14 mouse cellular contexts compared by ENCODE assay signal in genomic region chr1:192520836-192521435, GRCm38 (mm10).
DNase-seq lines count a peak whose midpoint lies in the region; ATAC-seq and TF ChIP-seq lines count a peak whose summit lies in the region.
"Had no signal": no experiment of that assay in that cellular context is flagged by ENCODE, and none has a peak within 500 bp of the region (broad histone marks: within the 10 kb centered on the region; RNA-seq: fewer than 3 reads in every experiment).

No protein-coding gene starts in this region.

- no peaks in the 10 kb centered on the region for H3K36me3 ChIP-seq in hindbrain, embryonic 10.5 days
- H3K36me3 ChIP-seq in hindbrain, embryonic 11.5 days (ENCODE audit: control insufficient read depth, insufficient read depth, low read length): no peaks in the 10 kb centered on the region
- no peaks in the 10 kb centered on the region for H3K36me3 ChIP-seq in forebrain, postnatal 0 days (ENCODE audit: insufficient read depth)
- no peaks in the 10 kb centered on the region for H3K36me3 ChIP-seq in midbrain, embryonic 14.5 days (ENCODE audit: control insufficient read depth, insufficient read depth, low read length)
- H3K36me3 ChIP-seq: liver, embryonic 15.5 days; midbrain, embryonic 12.5 days had no signal

- no peak for DNase-seq in hindbrain, embryonic 10.5 days (ENCODE audit: low spot score)
- no peak for DNase-seq in hindbrain, embryonic 11.5 days (ENCODE audit: low spot score)
- peak; percentile 27 for DNase-seq in forebrain, postnatal 0 days
- DNase-seq in heart, postnatal 14 days: peak; percentile 22 to 30
- peak; percentile 65 for DNase-seq in midbrain, embryonic 14.5 days
- DNase-seq: adrenal gland, adult 2 months; cerebellum, adult 2 months; layer of hippocampus, postnatal 36 days; right cerebral cortex, postnatal 25 days had no signal

- no peak overlapping the region for H3K4me3 ChIP-seq in hindbrain, embryonic 10.5 days
- no peak overlapping the region for H3K4me3 ChIP-seq in hindbrain, embryonic 11.5 days (ENCODE audit: low read depth, low read length)
- no peak overlapping the region for H3K4me3 ChIP-seq in forebrain, postnatal 0 days (ENCODE audit: low read depth, low read length)
- no peak overlapping the region for H3K4me3 ChIP-seq in midbrain, embryonic 14.5 days (replicated peaks; ENCODE audit: low read depth, low read length)
- H3K4me3 ChIP-seq: liver, embryonic 15.5 days; midbrain, embryonic 12.5 days had no signal

- 67% methylated on average over 13 of the region's 13 CpGs for WGBS in hindbrain, embryonic 10.5 days
- 57% methylated on average over 13 of the region's 13 CpGs for WGBS in hindbrain, embryonic 11.5 days
- 17% methylated on average over 13 of the region's 13 CpGs for WGBS in forebrain, postnatal 0 days
- WGBS in midbrain, embryonic 14.5 days: 25% methylated on average over 13 of the region's 13 CpGs

- no peaks in the 10 kb centered on the region for H3K27me3 ChIP-seq in hindbrain, embryonic 10.5 days (ENCODE audit: insufficient read depth, poor library complexity, severe bottlenecking)
- H3K27me3 ChIP-seq in hindbrain, embryonic 11.5 days (ENCODE audit: control insufficient read depth, insufficient read depth, low read length): no peaks in the 10 kb centered on the region
- no peaks in the 10 kb centered on the region for H3K27me3 ChIP-seq in forebrain, postnatal 0 days (ENCODE audit: insufficient read depth, low read length)
- H3K27me3 ChIP-seq in midbrain, embryonic 14.5 days (ENCODE audit: control insufficient read depth, insufficient read depth, low read length): no peaks in the 10 kb centered on the region
- H3K27me3 ChIP-seq: liver, embryonic 15.5 days; midbrain, embryonic 12.5 days had no signal

- ATAC-seq in hindbrain, embryonic 11.5 days (ENCODE audit: low FRiP score): no peak
- no peak for ATAC-seq in forebrain, postnatal 0 days
- ATAC-seq in midbrain, embryonic 14.5 days (ENCODE audit: low FRiP score, low TSS enrichment): no peak
- no peak for ATAC-seq in CD4-positive, CD25-positive, alpha-beta regulatory T cell, adult 4 months
- ATAC-seq in erythroid progenitor cell, adult 5-6 weeks (replicated peaks; ENCODE audit: low FRiP score, poor library complexity, severe bottlenecking): no peak
- ATAC-seq: inflammation-experienced regulatory T-cells, adult 6 months had no signal

- no peak overlapping the region for H3K9ac ChIP-seq in hindbrain, embryonic 11.5 days (ENCODE audit: low read depth, low read length)
- no peak overlapping the region; the same call in 1 of the 2 replicates for H3K9ac ChIP-seq in forebrain, postnatal 0 days
- no peak overlapping the region for H3K9ac ChIP-seq in midbrain, embryonic 14.5 days (replicated peaks; ENCODE audit: low read length)
- H3K9ac ChIP-seq: liver, embryonic 15.5 days; midbrain, embryonic 12.5 days had no signal

- intact Hi-C loops in heart, postnatal 14 days (cut with DNase I): no loop called here

- no peaks in the 10 kb centered on the region for H3K9me3 ChIP-seq in hindbrain, embryonic 10.5 days
- H3K9me3 ChIP-seq in hindbrain, embryonic 11.5 days (ENCODE audit: control insufficient read depth, low read length): no peaks in the 10 kb centered on the region
- no peaks in the 10 kb centered on the region for H3K9me3 ChIP-seq in forebrain, postnatal 0 days (ENCODE audit: low read length)
- no peaks in the 10 kb centered on the region for H3K9me3 ChIP-seq in midbrain, embryonic 14.5 days (ENCODE audit: control insufficient read depth, low read length)
- H3K9me3 ChIP-seq: liver, embryonic 15.5 days; midbrain, embryonic 12.5 days had no signal

- 0 out of 2 replicates have a peak overlapping the region, but pooled peaks have one; percentile 35 for H3K27ac ChIP-seq in hindbrain, embryonic 10.5 days
- H3K27ac ChIP-seq in hindbrain, embryonic 11.5 days (ENCODE audit: low read depth, low read length): no peak overlapping the region
- H3K27ac ChIP-seq in forebrain, postnatal 0 days (ENCODE audit: low read depth, low read length): no peak overlapping the region
- no peak overlapping the region for H3K27ac ChIP-seq in midbrain, embryonic 14.5 days (replicated peaks; ENCODE audit: low read depth, low read length)
- H3K27ac ChIP-seq: liver, embryonic 15.5 days; midbrain, embryonic 12.5 days had no signal

- no peak overlapping the region for H3K4me2 ChIP-seq in hindbrain, embryonic 11.5 days (replicated peaks; ENCODE audit: low read depth, low read length)
- H3K4me2 ChIP-seq in forebrain, postnatal 0 days (ENCODE audit: low read depth): peak overlapping the region; percentile 28; the same call in 1 of the 2 replicates
- H3K4me2 ChIP-seq in midbrain, embryonic 14.5 days (ENCODE audit: low read length): no peak overlapping the region
- H3K4me2 ChIP-seq: liver, embryonic 15.5 days; midbrain, embryonic 12.5 days had no signal

- TF ChIP-seq CTCF in forebrain, postnatal 0 days (IDR thresholded peaks at IDR 0.05; ENCODE audit: low read depth): no peak

- peaks cover 66% of the 10 kb centered on the region for H3K4me1 ChIP-seq in hindbrain, embryonic 10.5 days (replicated peaks)
- peaks cover 6% of the 10 kb centered on the region; the same call in 1 of the 2 replicates for H3K4me1 ChIP-seq in hindbrain, embryonic 11.5 days (replicated peaks; ENCODE audit: control insufficient read depth, insufficient read depth, low read length)
- no peaks in the 10 kb centered on the region for H3K4me1 ChIP-seq in forebrain, postnatal 0 days (ENCODE audit: insufficient read depth)
- H3K4me1 ChIP-seq in midbrain, embryonic 14.5 days (ENCODE audit: control insufficient read depth, insufficient read depth, low read length): peaks cover 28% of the 10 kb centered on the region
- H3K4me1 ChIP-seq: liver, embryonic 15.5 days had no signal

Comparison
In these comparisons a context has a peak if more than half of its experiments do, and no peak if none do; other contexts are left out.
1. DNase-seq: peak in forebrain, postnatal 0 days (single experiment), heart, postnatal 14 days (2 of 2) and midbrain, embryonic 14.5 days (single experiment); none in hindbrain, embryonic 10.5 days (single experiment) and hindbrain, embryonic 11.5 days (single experiment).